Mouse (Mus musculus) ovary, adult 18-20 months (tissue): Measurements from ENCODE around the gene H2-Aa.
A peak's percentile ranks its signal among the peaks of the same experiment; 100 is the strongest.
"Not testable (repeated sequence)": the region's sequence is repeated elsewhere in the genome, so short reads cannot be mapped to it uniquely, and the experiment has no call there.

Experiments used
- DNase-seq: peaks from one replicate; pipeline ENCODE4 v3.0.0; 2022; ENCODE audit warnings: low spot score, mixed read lengths

The H2-Aa gene

DNA sequence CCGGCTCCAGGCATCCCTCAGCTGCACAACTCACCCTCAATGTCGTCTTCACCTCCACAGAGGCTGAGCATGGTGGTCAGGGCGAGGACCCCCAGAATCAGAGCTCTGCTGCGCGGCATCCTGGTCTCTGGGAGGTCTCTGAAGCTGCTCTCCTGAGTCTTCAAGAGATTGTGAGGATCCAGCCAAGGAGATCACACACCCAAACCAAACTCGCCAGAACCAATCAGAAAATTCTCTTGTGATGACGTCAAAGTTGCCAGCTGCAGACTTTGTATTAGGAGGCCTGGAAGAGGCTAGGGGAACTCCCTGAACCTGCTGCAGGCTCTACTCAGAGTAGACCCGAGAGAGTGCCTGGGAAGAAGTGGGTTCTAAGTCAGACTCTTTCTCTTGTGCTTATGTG is at the start of gene H2-Aa:
TSS of gene H2-Aa (minus strand) at position 176 of the 400 bp plus-strand sequence.
- peak; percentile 72 for DNase-seq

DNA sequence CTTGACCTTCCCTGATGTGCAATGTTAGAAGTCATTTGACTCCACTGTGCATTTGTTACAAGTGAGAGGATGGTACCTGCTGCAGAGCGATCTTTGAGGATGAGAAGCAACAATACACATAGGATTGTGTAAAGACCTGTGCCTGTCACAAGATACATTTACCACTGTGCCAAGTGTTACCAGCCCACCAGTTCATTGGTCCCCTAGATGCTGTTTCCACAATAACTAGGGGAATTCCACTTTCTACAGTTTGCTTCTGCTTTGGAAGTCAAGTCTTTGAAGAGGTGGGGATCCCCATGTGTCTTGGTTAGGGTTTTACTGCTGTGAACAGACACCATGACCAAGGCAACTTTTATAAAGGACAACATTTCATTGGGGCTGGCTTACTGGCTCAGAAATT is 43.6 kb upstream of the H2-Aa start:
- no peak for DNase-seq

DNA sequence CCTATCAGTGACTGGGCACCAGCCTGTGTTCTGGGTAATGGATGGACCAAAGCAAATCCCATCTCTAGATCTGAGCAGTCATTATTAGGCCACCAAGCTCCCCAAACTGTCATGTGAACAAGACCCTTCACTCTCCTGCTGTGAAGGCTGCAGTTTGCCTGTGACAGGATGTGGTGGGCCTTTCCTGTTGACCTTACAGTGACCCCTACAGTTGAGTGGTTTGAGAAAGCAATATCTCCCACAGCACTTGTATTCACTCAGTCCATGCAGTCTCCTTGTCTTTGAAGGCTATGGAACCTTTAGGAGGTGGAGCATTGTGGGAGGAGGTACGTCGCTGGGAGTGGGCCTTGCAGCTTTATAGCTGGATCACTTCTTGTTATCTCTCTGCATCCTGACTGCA is 42.2 kb upstream of the H2-Aa start:
- DNase-seq = no peak

DNA sequence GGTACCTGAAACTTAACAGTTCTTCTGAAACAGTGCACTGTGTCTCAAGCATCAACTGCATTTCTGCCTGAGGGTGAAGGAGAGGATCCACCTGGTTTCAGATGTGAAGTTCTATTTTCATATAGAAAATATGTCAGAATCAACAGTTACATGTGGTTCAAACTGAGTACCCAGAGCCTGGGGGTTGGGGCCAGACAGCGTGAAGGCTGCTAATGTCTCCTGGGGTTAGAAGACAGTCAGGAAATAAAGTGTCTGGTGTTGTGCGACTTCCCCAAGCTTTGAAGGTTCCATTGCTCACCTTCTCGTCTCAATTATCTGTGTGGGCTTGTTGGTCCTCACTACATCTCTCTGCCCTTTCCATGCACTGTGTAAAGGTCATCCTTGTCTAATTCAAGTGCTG is 38.8 kb upstream of the H2-Aa start:
- no peak for DNase-seq

DNA sequence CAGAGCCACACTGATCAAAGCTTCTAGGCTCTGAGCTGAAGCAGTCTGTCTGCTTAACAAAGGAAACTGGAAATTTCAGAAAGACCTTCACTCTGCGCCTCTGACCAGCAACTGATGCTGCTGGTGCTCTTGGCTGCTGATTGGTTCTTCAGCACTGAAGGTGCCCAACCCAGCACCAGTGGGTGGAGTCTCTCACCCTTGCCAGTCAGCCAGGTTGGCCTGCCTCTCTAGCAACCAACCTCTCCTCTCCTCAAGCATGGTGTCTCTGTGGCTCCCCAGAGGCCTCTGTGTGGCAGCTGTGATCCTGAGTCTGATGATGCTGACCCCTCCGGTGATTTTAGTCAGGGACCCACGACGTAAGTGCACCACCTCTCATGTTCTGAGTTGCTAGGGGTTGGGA is 37.8 kb upstream of the H2-Aa start, which contains the start of gene H2-Eb2:
TSS of gene H2-Eb2 (plus strand) at position 230 of the 400 bp plus-strand sequence.
- DNase-seq = no peak

DNA sequence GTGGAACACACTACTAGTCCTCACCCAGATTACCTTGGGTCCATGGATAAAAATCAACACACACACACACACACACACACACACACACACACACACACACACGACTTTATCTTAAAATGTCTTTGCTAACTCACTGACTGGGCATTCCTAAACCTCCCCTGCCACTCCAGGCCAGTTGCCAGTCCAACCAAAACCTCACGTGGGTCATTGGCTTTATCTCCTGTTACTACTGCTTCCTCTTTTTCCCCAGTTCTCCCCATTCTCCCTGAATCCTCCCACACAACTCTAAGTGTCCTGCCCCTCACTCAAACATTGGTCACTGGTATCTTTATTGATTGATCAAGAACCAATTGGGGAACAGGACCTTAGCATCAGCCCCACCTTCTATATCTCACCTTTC is 29.7 kb upstream of the H2-Aa start:
- no peak for DNase-seq

DNA sequence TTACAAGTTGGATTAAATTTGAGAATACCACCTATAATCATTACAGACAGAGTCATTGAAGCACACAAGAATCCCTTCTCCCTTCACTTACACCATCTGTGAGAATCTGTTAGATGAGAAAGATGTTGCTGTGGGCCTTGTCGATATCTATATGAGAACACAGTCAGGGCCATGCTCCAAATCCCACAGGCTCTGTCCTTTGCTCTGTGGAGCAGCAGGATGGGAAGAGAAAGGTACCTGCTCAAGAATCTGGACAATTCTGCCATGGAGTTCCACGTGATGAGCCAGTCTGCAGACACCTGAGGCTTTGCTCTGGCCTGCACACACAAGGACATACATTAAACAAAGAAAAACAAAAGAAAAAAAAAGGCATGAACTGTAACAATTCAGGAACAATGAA is 29.1 kb upstream of the H2-Aa start:
- DNase-seq = no peak

DNA sequence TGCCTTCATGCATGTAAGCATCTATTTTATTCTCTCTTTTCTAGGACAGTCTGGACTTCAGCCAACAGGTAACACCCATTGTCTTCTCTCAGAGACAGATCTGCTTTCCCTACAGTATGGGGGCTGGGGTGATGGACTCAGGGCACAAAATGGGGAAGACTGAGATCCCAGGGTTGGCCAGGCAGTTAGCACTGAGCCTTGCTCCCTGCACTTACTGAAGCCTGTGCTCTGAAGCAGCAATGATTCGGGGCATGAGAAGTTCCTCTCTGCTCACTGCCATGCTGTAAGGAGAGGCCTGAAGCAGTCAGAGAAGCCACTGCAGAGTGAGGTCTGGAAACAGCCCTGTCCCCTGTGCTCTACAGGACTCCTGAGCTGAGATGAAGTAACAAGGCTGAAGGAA is 27.9 kb upstream of the H2-Aa start:
- DNase-seq = no peak

DNA sequence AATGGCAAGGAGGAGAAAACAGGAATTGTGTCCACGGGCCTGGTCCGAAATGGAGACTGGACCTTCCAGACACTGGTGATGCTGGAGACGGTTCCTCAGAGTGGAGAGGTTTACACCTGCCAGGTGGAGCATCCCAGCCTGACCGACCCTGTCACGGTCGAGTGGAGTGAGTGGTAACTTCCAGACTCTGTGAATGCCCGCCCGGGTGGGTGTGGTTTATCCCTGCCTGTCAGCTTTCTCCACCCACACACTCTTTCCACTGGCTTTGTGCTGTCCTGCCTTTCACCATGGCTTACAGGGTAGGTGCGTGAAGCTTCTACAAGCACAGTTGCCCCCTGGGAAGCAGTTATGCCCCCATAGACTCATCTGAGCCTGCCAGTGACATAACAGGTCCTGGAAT is 26.7 kb upstream of the H2-Aa start:
- DNase-seq = no peak

DNA sequence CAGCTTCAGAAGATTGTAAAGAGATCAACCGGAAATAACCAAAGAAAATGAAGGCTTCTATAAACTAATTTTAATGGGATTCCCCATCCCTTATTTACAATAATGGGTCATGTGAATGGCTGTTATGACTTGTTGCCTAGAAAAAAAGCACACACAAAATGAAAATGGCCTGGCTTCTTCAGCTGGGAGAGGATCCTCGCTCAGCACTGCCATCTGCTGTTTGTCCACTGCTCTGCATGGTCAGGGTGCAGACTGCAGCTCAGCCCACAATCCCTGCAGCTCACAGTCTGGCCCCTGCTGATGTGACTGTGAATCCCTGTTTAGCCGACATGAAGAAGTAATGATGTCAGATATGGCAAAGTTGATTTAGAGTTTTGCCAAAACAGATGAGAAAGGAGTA is 25.8 kb upstream of the H2-Aa start:
- DNase-seq = no peak

DNA sequence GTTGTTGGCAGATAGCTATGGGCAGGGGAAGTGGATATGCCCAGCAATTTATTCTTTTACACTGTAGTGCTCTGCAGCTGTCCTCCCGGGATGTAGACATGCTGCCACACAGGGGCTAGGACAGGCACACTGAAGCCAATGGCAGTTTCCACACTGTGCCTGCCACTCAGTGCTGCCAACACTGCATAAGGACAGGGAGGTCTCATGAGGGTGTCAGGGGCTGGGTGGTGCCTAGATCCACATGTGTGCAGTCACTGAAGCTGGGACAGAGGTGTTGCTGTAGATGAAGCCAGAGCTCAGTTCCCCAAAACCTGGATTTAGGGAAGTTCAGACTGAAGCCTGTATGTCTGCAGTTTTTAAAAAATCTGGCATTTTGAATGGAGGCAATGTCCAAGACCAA is 24.6 kb upstream of the H2-Aa start:
- no peak for DNase-seq

DNA sequence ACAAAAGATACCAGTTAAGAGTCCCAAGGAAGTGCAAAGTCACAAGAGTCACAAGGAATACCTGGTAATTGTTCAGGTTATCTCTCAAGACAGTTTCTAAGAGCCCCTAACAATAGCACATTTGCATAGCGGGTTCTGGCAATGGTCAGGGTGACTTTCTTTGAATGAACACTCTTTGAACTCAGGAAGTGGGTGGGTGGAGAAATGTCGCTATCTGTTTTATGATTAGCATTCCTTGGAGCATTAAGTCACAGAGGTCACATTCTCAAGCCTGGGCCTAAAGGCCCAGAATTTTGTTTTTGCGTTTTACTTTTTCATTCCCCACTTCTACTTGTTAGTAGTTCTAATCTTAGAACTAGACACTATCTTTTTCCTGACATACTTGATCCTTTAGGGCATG is 22.9 kb upstream of the H2-Aa start:
- not testable (repeated sequence) for DNase-seq

DNA sequence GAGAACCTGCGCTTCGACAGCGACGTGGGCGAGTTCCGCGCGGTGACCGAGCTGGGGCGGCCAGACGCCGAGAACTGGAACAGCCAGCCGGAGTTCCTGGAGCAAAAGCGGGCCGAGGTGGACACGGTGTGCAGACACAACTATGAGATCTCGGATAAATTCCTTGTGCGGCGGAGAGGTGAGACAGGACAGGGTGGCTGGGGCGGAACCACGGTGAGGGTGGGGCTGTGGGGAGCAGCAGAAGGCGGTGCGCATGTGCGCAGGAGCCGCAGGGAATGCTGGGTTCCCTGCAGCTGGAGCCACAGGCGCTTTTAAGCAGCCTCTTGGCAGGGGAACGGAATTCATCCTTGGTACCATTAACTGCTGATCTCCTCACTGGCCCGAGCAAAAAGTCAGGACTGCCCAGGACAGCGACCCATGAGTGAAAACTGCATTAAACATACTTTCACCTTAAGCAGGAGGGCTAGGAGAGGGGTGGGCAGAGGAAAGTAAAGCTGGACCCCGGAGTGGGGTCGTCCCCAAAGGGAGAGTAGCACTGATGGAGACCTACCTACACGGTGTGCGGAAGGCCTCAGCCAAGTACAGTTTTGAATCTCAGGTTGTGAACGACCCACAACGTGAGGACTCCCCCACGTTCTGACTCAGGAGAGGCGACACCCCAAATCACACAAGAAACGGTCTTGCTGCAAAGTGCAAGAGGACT is 22.2 kb upstream of the H2-Aa start:
- peak; percentile 63 for DNase-seq

DNA sequence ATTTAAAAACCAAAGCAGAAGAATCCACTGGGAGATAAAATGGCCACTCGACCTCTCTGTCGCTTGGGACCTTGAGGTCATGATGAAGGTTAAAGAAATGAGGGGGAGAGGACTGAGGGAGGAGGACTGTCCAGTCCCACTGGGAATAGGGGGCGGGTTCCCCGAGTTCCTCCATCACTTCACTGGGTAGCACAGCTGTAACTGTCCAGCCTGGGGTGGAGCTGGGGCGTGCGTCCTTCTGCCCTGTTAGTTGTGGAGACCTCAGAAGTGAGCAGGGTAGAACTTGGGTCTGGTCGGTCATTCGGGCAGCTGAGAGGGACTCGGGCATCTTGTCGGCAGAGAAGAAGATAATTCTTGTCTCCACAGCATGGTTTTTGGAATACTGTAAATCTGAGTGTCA is 21.6 kb upstream of the H2-Aa start:
- DNase-seq = no peak

DNA sequence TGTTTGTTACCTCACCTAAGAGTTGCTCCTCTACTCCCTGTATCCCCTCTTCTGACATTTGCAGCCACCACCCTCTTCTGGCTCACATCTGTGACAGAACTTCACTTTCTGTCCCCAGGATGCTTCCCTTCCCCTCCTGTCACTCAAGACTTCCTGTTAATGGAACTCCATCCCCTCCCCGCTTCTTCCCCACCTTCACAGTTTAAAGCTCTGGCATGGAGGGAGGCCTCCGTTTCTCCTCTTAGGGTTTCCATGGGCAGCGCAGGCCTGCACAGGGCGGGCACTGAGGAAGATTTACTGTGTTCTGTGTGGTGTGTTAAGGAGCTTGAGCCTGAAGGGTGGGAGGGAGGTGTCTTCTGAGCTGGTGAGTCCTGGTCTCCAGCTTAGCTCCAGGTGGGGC is 20.5 kb upstream of the H2-Aa start:
- DNase-seq = no peak

DNA sequence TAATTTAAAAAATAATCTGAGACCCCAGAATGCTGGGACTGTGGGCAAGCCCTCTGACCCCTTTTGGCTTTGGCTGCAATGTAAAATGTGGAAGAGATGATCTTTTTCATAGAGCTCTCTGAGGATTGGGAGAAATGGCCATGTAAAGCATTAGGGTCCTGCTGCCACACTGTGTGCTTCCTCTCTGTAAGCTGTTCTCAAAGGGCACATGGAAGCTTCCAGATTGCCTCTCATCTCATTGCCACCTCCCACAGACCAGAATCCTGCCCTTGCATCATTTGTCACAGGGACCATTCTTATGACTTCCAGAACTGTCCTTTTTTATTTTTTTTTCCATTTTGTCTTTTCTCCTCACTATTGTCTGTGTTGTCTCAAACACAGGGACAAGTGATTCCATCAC is 19.6 kb upstream of the H2-Aa start:
- no peak for DNase-seq

DNA sequence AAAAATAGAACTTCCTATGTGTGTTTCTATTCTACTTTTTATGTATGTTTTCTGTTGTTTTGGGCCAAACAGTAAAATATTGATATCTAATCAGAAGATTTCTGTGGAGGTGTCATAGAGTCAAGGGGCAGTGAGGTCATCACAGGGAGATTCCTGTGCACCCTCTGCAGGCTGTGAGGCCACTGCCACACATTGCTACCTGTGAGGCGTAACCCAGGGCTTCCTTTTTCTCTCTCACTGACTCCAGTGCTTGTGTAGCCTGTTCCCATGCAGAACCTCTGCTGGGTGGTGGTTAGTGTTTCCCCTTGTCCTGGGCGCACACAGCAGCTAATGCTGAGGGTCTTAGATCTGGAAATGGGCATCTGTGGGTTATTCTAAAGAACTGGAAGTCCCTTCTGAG is 18.8 kb upstream of the H2-Aa start:
- DNase-seq = no peak

DNA sequence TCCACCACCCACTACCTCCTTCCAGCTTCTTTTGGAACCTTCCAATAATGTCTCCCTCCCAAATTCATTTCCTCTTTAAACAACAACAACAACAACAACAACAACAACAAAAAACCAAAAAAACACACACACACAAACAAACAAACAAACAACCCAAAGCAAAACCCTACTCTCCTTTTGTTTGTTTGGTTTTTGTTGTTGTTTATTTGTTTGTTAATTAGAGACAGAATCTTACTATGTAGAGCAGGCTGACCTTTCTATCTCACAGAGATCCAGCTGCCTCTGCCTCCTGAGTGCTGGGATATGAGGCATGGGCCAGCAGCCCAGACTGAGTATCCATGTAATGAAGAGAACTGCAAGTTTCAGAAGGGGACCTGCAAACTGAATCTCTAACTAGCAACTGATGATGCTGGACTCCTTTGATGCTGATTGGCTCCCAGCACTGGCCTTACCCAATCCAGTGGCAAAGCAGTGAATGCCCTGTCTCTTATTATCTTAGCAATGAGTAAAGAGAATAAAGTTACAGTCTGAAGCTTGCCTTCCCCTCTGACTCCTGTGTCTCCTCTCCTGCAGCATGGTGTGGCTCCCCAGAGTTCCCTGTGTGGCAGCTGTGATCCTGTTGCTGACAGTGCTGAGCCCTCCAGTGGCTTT is 17.9 kb upstream of the H2-Aa start, which contains the start of gene H2-Eb1:
TSS of gene H2-Eb1 (plus strand) at position 488 of the 651 bp plus-strand sequence.
- peak; percentile 72 for DNase-seq

DNA sequence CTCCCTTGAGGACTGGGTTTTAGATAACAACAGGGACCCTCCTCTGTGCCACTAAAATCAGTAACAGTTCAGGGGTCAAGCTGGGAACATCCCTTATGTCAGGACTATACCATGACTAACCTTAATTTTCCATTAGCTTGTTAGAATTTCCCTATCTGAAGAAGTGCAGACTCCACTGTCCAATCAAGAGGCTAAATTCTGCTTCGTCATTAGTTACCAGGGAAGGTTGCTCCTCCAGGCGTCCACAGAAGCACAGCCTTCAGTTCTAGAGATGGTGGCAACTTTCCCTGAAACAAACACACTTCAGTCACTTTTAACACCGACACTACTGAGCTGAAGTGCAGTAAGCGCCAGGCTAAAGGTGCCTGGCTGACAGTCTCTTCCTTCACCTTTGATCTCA is 17.1 kb upstream of the H2-Aa start:
- peak; percentile 50 for DNase-seq

DNA sequence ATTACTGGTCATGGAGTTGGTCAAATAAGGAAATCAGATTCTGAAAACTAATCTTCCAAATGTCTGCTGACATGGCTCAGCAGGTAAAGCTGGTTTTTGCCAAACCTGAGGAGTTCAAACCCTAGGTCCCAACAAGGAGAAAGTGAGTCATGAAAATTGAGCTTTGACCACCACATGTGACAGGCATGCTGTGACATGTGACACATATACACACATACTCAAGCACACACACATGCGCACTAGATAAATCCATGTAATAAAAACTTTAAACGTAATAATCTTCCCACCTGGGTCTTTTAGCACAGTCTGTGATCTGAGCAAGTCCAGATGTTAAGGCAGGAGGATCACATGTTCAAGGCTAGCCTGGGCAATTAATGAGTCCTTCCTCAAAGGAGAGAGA is 16.2 kb upstream of the H2-Aa start:
- no peak for DNase-seq

DNA sequence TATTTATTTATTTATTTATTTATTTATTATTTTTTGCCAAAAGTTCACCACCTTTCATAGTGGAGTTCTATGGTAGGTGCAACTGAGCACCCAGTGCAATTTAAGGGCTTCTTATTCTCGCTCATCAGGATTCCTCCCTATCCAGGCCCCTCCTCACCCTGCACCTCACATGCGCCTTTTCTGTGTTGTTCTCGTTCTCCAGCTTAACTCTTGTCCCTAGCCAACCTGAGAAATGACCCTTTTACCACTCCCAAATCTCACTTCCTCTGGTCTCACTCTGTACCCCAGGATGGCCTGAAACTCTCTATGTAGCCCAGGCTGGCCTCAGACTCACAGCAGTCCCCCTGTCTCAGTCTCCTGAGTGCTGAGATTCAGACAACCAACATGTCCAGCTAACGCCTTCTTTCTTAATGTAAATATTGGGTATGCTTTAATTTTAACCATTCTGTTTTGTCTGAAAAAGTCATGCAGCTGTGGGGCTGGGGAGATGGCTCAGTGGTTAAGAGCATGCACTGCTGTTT is 14.1 kb upstream of the H2-Aa start:
- DNase-seq = no peak

DNA sequence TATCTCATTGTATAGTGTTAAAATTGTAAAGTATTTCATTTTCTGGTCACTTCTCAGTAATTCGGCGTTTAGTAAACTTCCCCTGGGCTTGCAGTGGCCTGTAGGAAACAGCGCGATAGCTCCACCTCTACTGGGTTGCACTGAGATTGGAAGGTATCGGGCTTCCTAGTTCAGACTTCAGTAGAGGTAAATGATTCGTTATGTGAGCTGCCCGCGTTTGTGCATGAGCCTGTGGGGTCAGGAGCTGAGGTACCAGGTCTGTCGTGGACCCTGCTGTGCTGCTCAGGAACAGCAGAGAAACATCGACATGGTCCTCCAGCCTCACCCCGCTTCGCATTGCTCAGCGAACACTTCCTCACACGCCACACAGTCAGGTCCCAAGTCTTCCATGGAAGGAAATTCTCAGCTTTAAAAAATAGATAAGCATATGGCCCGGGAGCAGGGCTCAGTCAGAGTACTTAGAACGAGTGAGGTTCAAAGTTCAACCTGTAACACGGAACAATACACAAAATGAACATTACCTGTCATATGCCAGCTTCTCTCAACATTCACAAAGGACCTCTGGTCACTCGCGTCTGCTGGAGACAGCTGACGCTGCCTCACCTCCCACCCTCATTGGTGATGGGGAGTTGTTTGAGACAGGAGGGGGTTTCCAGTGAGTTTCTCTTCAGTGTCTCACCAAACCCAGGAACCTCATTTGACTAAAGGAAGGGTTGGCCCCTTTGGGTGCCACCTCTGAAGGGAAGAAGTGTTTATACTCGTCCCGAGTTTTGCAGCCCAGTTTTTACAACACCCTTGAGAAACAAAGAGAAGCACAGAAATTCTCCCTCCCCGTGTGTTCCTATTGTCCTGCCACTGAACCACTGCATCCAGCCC is 13.3 kb upstream of the H2-Aa start:
- DNase-seq = no peak

DNA sequence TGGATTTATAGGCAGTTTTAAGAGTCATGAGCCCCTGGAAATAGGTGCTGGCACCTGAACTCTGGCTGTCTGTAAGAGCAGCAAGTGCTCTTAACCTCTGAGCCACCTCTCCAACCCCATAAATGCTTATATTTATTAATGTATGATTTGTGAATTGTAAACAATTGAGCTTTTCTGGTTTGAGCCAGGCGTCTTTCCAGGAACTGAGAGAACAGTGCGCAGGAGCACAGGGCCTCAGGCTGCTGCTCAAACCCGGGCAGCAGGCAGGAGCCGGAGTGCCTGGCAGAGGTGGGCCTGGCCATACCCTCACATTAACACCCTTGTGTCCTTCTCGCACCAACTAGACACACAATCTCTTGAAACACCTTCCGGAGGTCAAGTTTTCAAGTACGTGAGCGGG is 12.4 kb upstream of the H2-Aa start:
- no peak for DNase-seq
